Mouse (Mus musculus) retina, postnatal 1 day (tissue): ENCODE data around the gene Afg1l.

ENCODE experiments used
- DNase-seq: peaks from one replicate; pipeline ENCODE4 v3.0.0-alpha.2; 2012

The Afg1l gene

DNA sequence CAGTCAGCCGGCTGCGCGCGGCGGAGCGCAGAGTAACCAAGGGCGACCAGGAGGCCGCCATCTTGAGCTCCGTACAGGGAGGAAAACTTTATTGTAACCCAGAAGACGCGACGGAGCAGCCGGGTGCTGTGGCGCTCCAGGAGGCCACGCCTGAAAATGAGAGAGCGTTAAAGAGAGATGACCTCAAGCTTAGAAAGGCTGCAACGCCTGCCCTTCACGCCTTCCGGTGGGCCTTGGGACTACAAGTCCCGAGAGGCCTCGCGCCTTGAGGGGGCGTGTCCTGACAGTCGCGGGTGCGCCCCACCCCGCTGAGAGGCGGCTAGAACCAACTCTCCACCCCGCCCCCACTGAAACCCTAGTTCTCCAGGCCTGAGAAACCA, at the start of gene Afg1l:
TSS of gene Afg1l (minus strand) at position 225 of the 380 bp plus-strand sequence.
- DNase-seq: peak; percentile 95

DNA sequence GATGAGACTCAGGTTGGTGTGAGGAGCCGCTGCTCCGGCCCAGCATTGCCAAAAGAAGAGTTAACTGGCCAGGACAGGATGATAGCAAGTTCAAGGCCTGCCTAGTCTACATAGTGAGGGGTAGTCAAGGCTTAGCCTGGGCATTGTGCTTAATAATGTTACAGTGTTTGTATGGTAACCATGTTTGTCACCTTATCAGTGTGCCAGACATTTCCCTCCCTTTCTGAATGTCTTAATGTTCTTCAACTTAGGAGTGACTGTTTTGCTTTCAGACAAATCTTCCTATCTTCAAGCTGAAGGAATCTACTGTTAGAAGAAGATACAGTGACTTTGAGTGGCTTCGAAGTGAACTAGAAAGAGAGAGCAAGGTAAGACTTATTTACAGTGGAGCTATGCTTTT, 47.3 kb upstream of the Afg1l start:
- DNase-seq: no peak

DNA sequence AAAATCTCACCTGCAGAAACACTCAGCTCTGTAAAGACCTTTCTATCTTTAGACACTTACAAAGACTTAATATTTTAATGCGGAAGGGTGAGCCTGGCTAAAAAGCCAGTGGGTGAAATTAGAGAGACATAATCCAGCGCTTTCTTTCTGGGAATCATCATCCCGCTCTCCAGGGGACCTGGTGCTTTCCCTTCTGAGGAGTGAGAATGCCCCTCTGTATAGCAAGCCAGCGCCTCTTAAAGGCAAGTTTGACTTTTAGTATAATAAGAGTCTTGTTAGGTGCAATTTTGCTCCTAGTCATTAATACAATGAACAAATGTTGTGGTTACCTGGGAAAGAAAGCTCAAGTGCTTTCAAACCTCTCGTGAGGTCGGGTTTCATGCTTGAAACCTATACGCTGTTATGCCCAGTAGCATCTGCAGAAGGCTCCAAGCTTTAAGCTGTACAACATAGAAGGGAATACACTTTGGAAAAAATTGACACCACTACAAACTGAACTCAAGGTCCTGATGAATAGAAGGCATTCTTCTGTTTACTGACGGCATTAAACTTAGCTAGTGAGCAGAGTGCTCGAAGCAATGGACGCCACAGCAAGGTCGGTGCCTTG, 45.3 kb upstream of the Afg1l start:
- no peak for DNase-seq

GRCm38 (mm10) chr10:42522912-42523311, 44.5 kb upstream of the Afg1l start:
- DNase-seq: no peak

- DNase-seq: no peak
Measured at GRCm38 (mm10) chr10:42521315-42521981, 43.1 kb upstream of the Afg1l start.

GRCm38 (mm10) chr10:42518363-42518762, 40.0 kb upstream of the Afg1l start:
- DNase-seq: no peak

DNA sequence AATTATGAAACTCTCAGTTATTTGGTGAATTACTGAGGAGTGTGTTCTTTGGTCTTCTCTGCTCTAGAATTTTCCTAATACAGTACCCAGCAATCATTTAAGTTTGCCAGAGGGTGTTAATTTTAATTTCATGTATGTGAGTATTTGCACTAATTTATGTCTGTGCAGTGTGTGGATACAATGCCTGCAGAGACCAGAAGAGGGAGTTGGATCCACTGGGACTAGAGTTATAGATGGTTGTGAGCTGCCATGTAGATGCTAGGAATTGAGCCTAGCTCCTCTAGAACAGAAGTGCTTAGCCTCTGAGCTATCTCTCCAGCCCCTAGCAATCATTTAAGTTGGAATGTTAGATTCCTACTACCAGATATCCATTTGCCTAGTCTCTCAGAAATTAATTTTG, 35.8 kb upstream of the Afg1l start:
- DNase-seq: no peak

DNA sequence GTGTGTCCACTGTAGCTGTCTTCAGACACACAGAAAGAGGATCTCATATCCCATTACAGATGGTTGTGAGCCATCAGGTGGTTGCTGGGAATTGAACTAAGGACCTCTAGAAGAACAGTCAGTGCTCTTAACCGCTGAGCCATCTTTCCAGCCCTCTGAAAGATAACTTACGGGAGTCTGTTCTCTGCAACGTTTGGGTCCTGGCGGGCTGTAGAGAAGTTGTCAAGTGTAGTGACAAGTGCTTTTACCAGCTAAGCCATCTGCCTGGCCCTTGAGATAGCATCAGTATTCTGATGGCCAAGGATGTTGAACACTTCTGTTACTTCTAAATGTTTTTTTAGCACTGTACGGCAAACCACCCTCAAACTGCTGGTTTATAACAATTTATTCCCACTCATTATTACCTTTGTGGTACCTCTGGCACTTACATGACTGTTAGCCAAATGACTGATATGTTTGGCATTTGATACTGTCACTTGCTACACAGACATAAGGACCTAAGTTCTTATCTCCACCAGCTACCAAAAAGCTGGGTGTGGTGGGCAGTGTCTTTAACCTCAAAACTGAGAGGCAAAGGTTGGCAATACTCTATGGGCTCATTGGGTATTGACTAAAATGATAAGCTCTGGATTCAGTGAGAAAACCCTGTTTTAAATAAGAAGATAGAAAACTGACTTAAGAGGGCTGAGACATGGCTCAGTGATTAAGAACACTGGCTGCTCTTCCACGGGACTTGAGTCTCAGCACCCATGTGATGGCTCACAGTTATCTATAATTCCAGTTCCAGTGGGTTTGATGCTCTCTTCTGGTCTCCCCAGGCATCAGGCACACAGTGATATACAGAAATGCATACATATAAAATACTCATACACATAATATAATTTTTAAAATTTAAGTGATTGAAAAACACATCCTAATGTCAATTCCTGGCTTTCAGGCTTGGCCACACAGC, 33.1 kb upstream of the Afg1l start:
- no peak for DNase-seq

DNA sequence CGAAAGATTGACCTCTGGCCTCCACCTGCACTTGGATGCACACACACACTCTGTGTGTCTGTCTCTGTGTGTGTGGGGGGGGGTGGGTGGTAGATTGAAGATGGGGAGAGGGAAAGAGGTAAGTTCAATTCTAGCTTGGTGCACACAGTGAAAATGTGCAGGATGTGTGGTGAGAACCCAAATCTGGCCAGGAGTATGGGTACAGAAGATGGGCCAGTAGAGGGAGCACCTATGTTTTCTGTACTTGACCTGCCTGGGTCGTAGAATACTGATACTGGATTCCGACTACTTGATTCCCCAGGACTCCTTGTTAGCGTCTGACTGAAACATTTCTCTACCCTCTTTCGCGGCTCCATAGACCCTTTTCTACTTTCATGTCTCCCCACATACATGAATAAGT, 31.8 kb upstream of the Afg1l start:
- DNase-seq: no peak

DNA sequence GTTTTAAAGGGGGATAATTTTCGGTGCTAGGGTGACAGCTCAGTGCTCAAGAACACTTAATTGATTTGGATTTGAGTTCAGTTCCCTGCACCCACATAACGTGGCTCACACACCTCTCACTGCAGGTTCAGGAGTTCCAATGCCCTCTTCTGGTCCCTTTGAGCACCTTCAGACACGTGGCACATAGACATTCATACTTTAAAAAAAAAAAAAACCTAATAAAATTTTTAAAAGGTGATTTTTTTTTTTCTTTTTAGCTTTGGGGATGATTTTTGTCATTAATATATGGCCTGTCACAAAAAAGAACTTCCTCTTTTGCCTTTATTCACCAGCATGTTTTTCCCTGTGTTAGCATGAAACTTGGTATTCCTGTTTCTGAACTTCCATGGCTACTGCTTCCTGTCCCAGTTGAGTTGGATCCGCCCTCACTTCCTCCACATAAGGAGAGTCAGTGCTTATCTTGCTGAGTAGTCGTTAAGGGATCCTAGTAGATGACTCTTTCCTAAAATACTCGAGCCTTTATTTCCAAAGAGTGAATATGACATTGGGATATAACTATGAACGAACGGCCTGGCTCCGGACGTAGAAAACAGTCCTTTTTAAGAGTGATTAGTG, 25.8 kb upstream of the Afg1l start:
- no peak for DNase-seq

- DNase-seq: no peak
Measured at GRCm38 (mm10) chr10:42502349-42503111, 24.2 kb upstream of the Afg1l start.

GRCm38 (mm10) chr10:42501775-42502348, 23.5 kb upstream of the Afg1l start, which contains the start of gene Snx3:
Gene Snx3, plus strand, starts transcription at chr10:42502030.
- peak; percentile 99 for DNase-seq

DNA sequence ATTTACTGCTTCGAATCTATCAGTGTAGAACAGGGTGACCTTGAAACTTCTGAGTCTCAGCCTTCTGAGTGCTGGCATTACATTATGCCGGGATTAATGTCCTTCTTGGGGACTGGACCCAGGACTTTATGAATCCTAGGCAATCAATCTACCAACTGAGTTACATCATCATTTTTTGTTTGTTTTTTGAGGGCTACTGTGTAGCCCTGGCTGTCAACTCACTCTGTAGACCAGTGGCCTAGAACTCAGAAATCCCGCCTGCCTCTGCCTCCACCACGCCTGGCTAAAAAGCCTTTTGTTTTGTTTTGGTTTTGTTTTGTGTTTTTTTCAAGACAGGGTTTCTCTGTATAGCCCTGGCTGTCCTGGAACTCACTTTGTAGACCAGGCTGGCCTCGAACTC, 22.8 kb upstream of the Afg1l start:
- DNase-seq: no peak

- DNase-seq: no peak
Measured at GRCm38 (mm10) chr10:42500611-42501010, 22.2 kb upstream of the Afg1l start.

GRCm38 (mm10) chr10:42493000-42493399, 14.6 kb upstream of the Afg1l start:
- DNase-seq: no peak

DNA sequence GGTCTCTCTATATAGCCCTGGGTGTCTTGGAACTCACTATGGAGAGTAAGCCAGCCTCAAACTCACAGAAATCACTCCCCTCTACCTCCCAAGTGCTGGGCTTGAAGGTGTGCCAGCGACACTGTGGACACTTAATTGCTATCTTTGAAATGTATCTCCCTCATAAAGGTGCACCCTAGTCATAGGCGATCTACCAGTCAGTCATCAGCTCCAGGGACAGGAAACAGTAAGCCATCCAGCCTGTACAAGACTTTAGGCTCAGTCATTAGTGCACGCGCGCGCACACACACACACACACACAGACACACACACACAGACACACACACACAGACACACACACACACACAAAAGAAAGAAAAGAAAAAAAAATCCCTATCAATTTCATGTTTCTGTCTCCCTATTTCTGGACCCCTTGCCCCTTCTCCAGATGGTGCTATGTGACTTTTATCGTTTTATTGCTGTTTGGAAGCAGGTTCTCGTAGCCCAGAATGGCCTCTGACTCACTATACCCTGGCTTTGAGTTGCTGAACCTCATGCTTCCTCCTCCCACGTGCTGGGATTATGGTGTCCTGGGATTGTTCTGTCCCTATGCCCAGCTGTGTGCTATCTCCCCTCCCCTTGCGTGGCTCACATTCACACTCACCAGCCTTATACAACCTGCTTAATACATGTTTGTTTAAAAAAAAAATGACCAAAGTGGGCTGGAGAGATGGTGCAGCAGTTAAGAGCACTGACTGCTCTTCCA, 13.8 kb upstream of the Afg1l start:
- no peak for DNase-seq

- peak; percentile 42 for DNase-seq
Measured at GRCm38 (mm10) chr10:42491158-42491557, 12.8 kb upstream of the Afg1l start.

DNA sequence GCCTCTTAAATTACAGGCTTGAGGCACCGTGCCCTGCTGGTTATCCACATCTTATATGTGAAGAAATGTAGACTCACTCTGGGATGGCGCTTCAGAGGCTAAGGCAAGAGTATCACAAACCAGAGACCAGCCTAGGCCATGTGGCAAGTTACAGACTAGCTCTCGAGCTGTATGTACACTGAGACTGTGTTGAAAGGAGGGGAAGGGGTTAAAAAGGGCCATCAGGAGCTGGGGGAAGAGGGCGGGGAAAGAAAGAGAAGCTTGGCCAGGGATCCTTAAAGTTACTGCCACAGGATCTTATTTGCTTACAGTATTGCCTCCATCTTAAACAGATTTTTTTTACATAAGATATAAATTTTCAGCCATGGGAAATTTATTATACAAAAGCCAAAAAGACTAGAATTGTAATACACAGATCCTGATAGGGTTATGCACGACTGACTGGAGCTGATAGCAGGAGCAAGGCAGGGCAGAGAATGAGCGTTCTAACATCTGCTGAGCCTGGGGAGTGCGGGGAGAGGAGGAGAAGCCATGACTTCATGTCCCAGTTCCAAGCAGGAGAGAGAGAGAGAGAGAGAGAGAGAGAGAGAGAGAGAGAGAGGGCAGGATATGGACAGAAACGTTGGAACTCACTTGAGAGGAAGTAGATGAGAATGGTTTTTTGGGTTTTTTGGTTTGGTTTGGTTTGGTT, 10.4 kb upstream of the Afg1l start:
- DNase-seq: peak; percentile 53

DNA sequence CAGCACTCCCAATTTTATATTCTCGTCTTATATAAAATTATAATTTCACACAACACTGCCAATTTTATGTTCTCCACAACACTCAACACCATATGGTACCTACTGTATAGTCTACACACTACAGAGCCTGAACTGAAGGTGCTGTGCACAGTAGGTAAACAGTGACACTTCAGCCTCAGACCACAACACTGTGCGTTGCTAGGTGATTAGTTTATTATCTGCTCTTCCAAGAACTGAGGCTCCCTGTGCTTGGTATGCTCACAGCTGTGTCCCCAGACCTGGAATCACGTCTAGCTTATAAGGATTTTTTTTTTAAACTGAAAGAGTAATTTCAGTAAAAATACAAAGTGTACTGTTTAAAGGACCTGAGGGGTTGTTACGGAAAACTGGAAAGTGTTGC, 2.4 kb upstream of the Afg1l start:
- no peak for DNase-seq

GRCm38 (mm10) chr10:42477550-42478340, 620 bp downstream of the Afg1l start:
- no peak for DNase-seq
